Mouse (Mus musculus) lung, postnatal 0 days (tissue): ENCODE measurements around the gene Slc37a1.

ENCODE experiments used
- CTCF ChIP-seq: IDR thresholded peaks from 2 replicates; pipeline ENCODE4 v1.5.1; 2016; ENCODE audit warnings: antibody characterized with exemption, mild to moderate bottlenecking
- EP300 ChIP-seq: IDR thresholded peaks from 2 replicates; pipeline ENCODE4 v1.6.1; 2016; ENCODE audit warnings: antibody characterized with exemption, mild to moderate bottlenecking, control low read depth

DNA sequence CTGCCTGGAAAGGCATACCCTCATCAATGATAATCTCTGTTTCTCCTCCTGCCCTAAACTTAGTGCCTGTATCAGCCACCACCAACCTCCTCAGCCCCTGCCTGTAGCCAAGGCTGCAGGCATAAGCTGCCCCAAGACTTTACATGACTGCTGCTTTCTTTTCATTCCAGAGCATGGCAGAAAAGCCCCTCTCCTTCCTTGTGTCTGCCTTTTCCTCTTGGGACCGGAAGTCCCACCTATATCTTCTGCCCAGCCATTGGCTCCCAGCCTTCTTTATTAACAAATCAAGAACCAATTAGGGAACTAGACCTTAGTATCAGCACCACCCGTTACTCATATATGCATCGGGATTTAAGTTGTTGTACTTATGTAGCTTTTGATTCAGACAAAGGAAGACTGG, 624 bp downstream of the Slc37a1 start:
- no peak for TF ChIP-seq CTCF
- TF ChIP-seq EP300, result no peak
